Mouse (Mus musculus): ENCODE measurements at regions not wholly inside any gene's neighbourhood (a gene's known extent, or its start where the extent isn't known, plus 50 kb on each side); places are given as distances from the start of the nearest gene placed in this dataset.

GRCm38 (mm10) chr11:38886466-38886865 lies 1650.7 kb upstream of the Tenm2 start:
- DNase-seq, result no peak

GRCm38 (mm10) chr11:38861622-38862345 lies 1626.0 kb upstream of the Tenm2 start:
- no peak for DNase-seq

- DNase-seq, result peak; percentile 14
Measured at GRCm38 (mm10) chr11:38856645-38857044, 1620.9 kb upstream of the Tenm2 start.

GRCm38 (mm10) chr11:38829148-38829547 lies 1593.4 kb upstream of the Tenm2 start:
- no peak for DNase-seq

- no peak for DNase-seq
Measured at GRCm38 (mm10) chr11:38828375-38828774, 1592.6 kb upstream of the Tenm2 start.

- DNase-seq, result no peak
Measured at GRCm38 (mm10) chr11:38825172-38825753, 1589.5 kb upstream of the Tenm2 start.

- no peak for DNase-seq
Measured at GRCm38 (mm10) chr11:38818141-38818540, 1582.4 kb upstream of the Tenm2 start.

- DNase-seq, result no peak
Measured at GRCm38 (mm10) chr11:38783548-38783947, 1547.8 kb upstream of the Tenm2 start.

- DNase-seq, result no peak
Measured at GRCm38 (mm10) chr11:38779585-38779984, 1543.8 kb upstream of the Tenm2 start.

- no peak for DNase-seq
Measured at GRCm38 (mm10) chr11:38762241-38762640, 1526.5 kb upstream of the Tenm2 start.

- peak; percentile 20 for DNase-seq
Measured at GRCm38 (mm10) chr11:38747549-38747948, 1511.8 kb upstream of the Tenm2 start.

GRCm38 (mm10) chr11:38729101-38729500 lies 1493.3 kb upstream of the Tenm2 start:
- DNase-seq, result no peak

GRCm38 (mm10) chr11:38715697-38716096 lies 1479.9 kb upstream of the Tenm2 start:
- no peak for DNase-seq

GRCm38 (mm10) chr11:38681264-38681663 lies 1445.5 kb upstream of the Tenm2 start:
- no peak for DNase-seq

GRCm38 (mm10) chr11:38673367-38674056 lies 1437.7 kb upstream of the Tenm2 start:
- DNase-seq, result no peak

Measured in kidney, adult 18-20 months (tissue).